Mouse (Mus musculus) ES-E14 (cell line): Measurements from ENCODE around the gene BC017158.

Experiments
- CHD2 ChIP-seq: IDR thresholded peaks from 2 replicates; pipeline ENCODE4 v1.6.1; 2014; ENCODE audit warnings: mild to moderate bottlenecking, low read depth, low read length, inconsistent platforms
- HCFC1 ChIP-seq: IDR thresholded peaks from 2 replicates; pipeline ENCODE4 v1.6.1; 2012; ENCODE audit warnings: low read length, inconsistent platforms, borderline replicate concordance; ENCODE audit not compliant: insufficient read depth

GRCm38 (mm10) chr7:128251946-128252345 is 46.0 kb downstream of the BC017158 start:
- no peak for TF ChIP-seq HCFC1
- TF ChIP-seq CHD2 = no peak
